ENCODE assay signal across 8 mouse cellular contexts in the genomic region with DNA sequence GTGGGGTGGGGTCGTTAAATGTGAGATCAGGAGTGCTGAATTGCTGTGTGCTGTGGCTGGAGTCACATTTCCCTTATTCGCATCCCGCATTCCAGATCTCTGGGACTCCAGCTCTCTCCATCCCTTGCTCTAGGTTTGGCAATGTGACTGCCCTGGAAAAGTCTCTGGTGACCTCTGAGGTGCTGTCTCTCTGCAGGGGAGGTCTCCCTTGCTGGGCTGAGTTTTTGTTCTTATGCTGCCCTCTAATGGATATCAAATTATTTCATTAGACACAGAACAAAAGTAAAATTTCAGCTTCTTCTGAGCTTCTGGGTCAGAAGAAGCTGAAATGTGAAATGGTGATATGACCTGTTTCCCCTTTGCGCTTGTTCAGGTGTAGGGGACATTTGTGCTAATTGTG.
DNase-seq lines count a peak whose midpoint lies in the region; ATAC-seq and TF ChIP-seq lines count a peak whose summit lies in the region.

No protein-coding gene starts in this region.

- ATAC-seq in kidney, embryonic 15.5 days (replicated peaks; ENCODE audit: low FRiP score): no peak; the same call in 1 of the 2 replicates
- peak; percentile 72 for ATAC-seq in Patski
- peak; percentile 59 for ATAC-seq in megakaryocyte-erythroid progenitor cell, adult 5-6 weeks (replicated peaks; ENCODE audit: low FRiP score, low TSS enrichment, poor library complexity, severe bottlenecking)

- no peak overlapping the region for H3K4me3 ChIP-seq in kidney, adult 2 months (ENCODE audit: insufficient read depth, low read depth, low read length)
- no peak overlapping the region for H3K4me3 ChIP-seq in kidney, embryonic 15.5 days (replicated peaks)

- no peak for TF ChIP-seq POLR2A in kidney, adult 2 months (IDR thresholded peaks at IDR 0.05; ENCODE audit: low read depth, low read length)

- no peaks in the 10 kb centered on the region for H3K36me3 ChIP-seq in kidney, adult 2 months (ENCODE audit: control insufficient read depth, insufficient read depth, low read length)
- no peaks in the 10 kb centered on the region for H3K36me3 ChIP-seq in kidney, embryonic 15.5 days

- H3K27me3 ChIP-seq in kidney, adult 2 months (replicated peaks; ENCODE audit: control insufficient read depth, insufficient read depth, low read length): no peaks in the 10 kb centered on the region
- no peaks in the 10 kb centered on the region for H3K27me3 ChIP-seq in kidney, embryonic 15.5 days
- no peaks in the 10 kb centered on the region for H3K27me3 ChIP-seq in Patski

- H3K27ac ChIP-seq in kidney, adult 2 months (ENCODE audit: insufficient read depth, low read depth, low read length): no peak overlapping the region
- no peak overlapping the region for H3K27ac ChIP-seq in kidney, embryonic 15.5 days

- in situ Hi-C loops in Patski (cut with MboI; ENCODE audit: low pct_unique_long_range_greater_than_20kb): loop anchor here (10.0 kb wide), 1 partner anchor 1250 kb away; no protein-coding TSS in a partner anchor

- WGBS in kidney, adult 2 months: 46% methylated on average over 4 of the region's 4 CpGs
- WGBS in kidney, embryonic 15.5 days: 28% methylated on average over 4 of the region's 4 CpGs

- H3K9me3 ChIP-seq in kidney, embryonic 15.5 days (replicated peaks): no peaks in the 10 kb centered on the region

- POLR2A ChIA-PET in Patski (lab: Charles Lee): no interaction called here

- no peaks in the 10 kb centered on the region for H3K4me1 ChIP-seq in kidney, adult 2 months (ENCODE audit: control insufficient read depth, insufficient read depth, low read length)
- no peaks in the 10 kb centered on the region for H3K4me1 ChIP-seq in kidney, embryonic 15.5 days

- no peak overlapping the region for H3K4me2 ChIP-seq in kidney, embryonic 15.5 days

- peak; percentile 6 for DNase-seq in kidney, adult 2 months
- no peak for DNase-seq in Patski (ENCODE audit: low read depth, low spot score)
- peak; percentile 24 for DNase-seq in fibroblast of lung, adult 2 months (ENCODE audit: low read depth)
- DNase-seq in right cerebral cortex, postnatal 4 days: no peak
- no peak for DNase-seq in ovary, adult 18-20 months (ENCODE audit: low spot score)
- DNase-seq in B cell, adult 2 months: no peak

- H3K9ac ChIP-seq in kidney, embryonic 15.5 days: no peak overlapping the region

- 0 out of 2 replicates have a peak, but pooled peaks have one; percentile 15 for TF ChIP-seq CTCF in kidney, adult 2 months (conservative IDR thresholded peaks at IDR 0.05; ENCODE audit: insufficient read depth, insufficient read length, low read depth, low read length)
- peak; percentile 55 for TF ChIP-seq CTCF in Patski (IDR thresholded peaks at IDR 0.05)

- CTCF ChIA-PET in Patski (lab: Charles Lee): interaction anchor here (1.1 to 1.8 kb wide), 3 partner anchors 11 to 41 kb away, joined by 3 to 5 read pairs (median 3); no protein-coding TSS in a partner anchor

Comparison
In these comparisons a context has a peak if more than half of its experiments do, and no peak if none do; other contexts are left out.
1. DNase-seq: peak in kidney, adult 2 months (single experiment) and fibroblast of lung, adult 2 months (single experiment); none in Patski (single experiment), right cerebral cortex, postnatal 4 days (single experiment), ovary, adult 18-20 months (single experiment) and B cell, adult 2 months (0 of 2).